Mouse (Mus musculus) gonadal fat pad, adult 2 months (tissue): ENCODE results near the gene Tns1. TPM values are rescaled to one million over a fixed set of nuclear protein-coding genes. Genes with fewer than 3 reads are reported as not detected.

ENCODE experiments used
- DNase-seq: peaks from one replicate; pipeline ENCODE4 v3.0.0-alpha.2; 2012; ENCODE audit warnings: low read depth
- polyA plus RNA-seq: library from polyadenylated mRNA; depleted of rRNA; stranded (reverse); fragments of >200 nt; gene quantifications from 2 replicates; pipeline ENCODE4 v1.2.3, GENCODE M21; 2012

The Tns1 gene
- polyA plus RNA-seq, 1 experiment: 292 TPM

- no peak for DNase-seq
Measured at GRCm38 (mm10) chr1:74033407-74033806, 90.8 kb downstream of the Tns1 start.

- no peak for DNase-seq
Measured at GRCm38 (mm10) chr1:74032966-74033365, 91.3 kb downstream of the Tns1 start.

- no peak for DNase-seq
Measured at GRCm38 (mm10) chr1:74031771-74032609, 92.3 kb downstream of the Tns1 start.

GRCm38 (mm10) chr1:74030901-74031360, 93.3 kb downstream of the Tns1 start:
- DNase-seq: no peak

GRCm38 (mm10) chr1:74030285-74030684, 94.0 kb downstream of the Tns1 start:
- no peak for DNase-seq

GRCm38 (mm10) chr1:74029669-74030068, 94.6 kb downstream of the Tns1 start:
- DNase-seq: no peak

GRCm38 (mm10) chr1:74028881-74029266, 95.4 kb downstream of the Tns1 start:
- no peak for DNase-seq

GRCm38 (mm10) chr1:74028118-74028880, 96.0 kb downstream of the Tns1 start:
- DNase-seq: no peak

- DNase-seq: no peak
Measured at GRCm38 (mm10) chr1:74027559-74028091, 96.6 kb downstream of the Tns1 start.

GRCm38 (mm10) chr1:74026703-74027195, 97.5 kb downstream of the Tns1 start:
- no peak for DNase-seq

- no peak for DNase-seq
Measured at GRCm38 (mm10) chr1:74025651-74026226, 98.5 kb downstream of the Tns1 start.

- no peak for DNase-seq
Measured at GRCm38 (mm10) chr1:74025227-74025626, 99.0 kb downstream of the Tns1 start.

GRCm38 (mm10) chr1:74024452-74025190, 99.6 kb downstream of the Tns1 start:
- DNase-seq: no peak

GRCm38 (mm10) chr1:74022998-74023397, 101.3 kb downstream of the Tns1 start:
- no peak for DNase-seq

- DNase-seq: no peak
Measured at GRCm38 (mm10) chr1:74022536-74022935, 101.7 kb downstream of the Tns1 start.

- DNase-seq: no peak
Measured at GRCm38 (mm10) chr1:74020235-74020634, 104.0 kb downstream of the Tns1 start.

- no peak for DNase-seq
Measured at GRCm38 (mm10) chr1:74017399-74018172, 106.7 kb downstream of the Tns1 start.

- no peak for DNase-seq
Measured at GRCm38 (mm10) chr1:74016618-74017017, 107.6 kb downstream of the Tns1 start.

- DNase-seq: no peak
Measured at GRCm38 (mm10) chr1:74015513-74016234, 108.6 kb downstream of the Tns1 start.
